Mouse (Mus musculus) forebrain, embryonic 15.5 days (tissue): ENCODE measurements at regions not wholly inside any gene's neighbourhood (a gene's known extent, or its start where the extent isn't known, plus 50 kb on each side); places are given as distances from the start of the nearest gene placed in this dataset.
A peak's percentile ranks its signal among the peaks of the same experiment; 100 is the strongest.
"Not testable (repeated sequence)": the region's sequence is repeated elsewhere in the genome, so short reads cannot be mapped to it uniquely, and the experiment has no call there.

Experiments used
- ATAC-seq: fragments of 200-750 bp; cut with Nextera tagmentation; replicated peaks from 2 replicates; pipeline ENCODE4 v1.8.0; 2017; ENCODE audit warnings: mild to moderate bottlenecking, moderate TSS enrichment, moderate library complexity
- H3K27ac ChIP-seq: fragments of 300-500 bp; sonication (generic); replicated peaks from 2 replicates; pipeline ENCODE4 v1.5.1; 2015; ENCODE audit warnings: mild to moderate bottlenecking, inconsistent platforms
- H3K27me3 ChIP-seq: fragments of 300-500 bp; sonication (generic); 2 replicates; pipeline ENCODE4 v1.6.1; 2015; ENCODE audit warnings: inconsistent platforms
- H3K36me3 ChIP-seq: fragments of 300-500 bp; sonication (generic); 2 replicates; pipeline ENCODE4 v1.6.1; 2015; ENCODE audit warnings: mild to moderate bottlenecking, inconsistent platforms
- H3K4me1 ChIP-seq: fragments of 300-500 bp; sonication (generic); 2 replicates; pipeline ENCODE4 v1.6.1; 2015; ENCODE audit warnings: inconsistent platforms
- H3K4me2 ChIP-seq: fragments of 300-500 bp; sonication (generic); replicated peaks from 2 replicates; pipeline ENCODE4 v1.6.1; 2015; ENCODE audit warnings: mild to moderate bottlenecking, inconsistent platforms
- H3K4me3 ChIP-seq: fragments of 300-500 bp; sonication (generic); 2 replicates; pipeline ENCODE4 v1.5.1; 2015; ENCODE audit warnings: mild to moderate bottlenecking, inconsistent platforms
- H3K9ac ChIP-seq: fragments of 300-500 bp; sonication (generic); replicated peaks from 2 replicates; pipeline ENCODE4 v1.6.1; 2015; ENCODE audit warnings: mild to moderate bottlenecking, inconsistent platforms
- H3K9me3 ChIP-seq: fragments of 300-500 bp; sonication (generic); 2 replicates; pipeline ENCODE4 v1.6.1; 2016; ENCODE audit warnings: inconsistent platforms
- WGBS: fragments of 180-500 bp; shearing (Covaris S2); methylation state at CpG from one replicate; pipeline ENCODE4 v1.1.7; 2015; ENCODE audit warnings: mixed read lengths; 5-methylcytosine and 5-hydroxymethylcytosine counted together

DNA sequence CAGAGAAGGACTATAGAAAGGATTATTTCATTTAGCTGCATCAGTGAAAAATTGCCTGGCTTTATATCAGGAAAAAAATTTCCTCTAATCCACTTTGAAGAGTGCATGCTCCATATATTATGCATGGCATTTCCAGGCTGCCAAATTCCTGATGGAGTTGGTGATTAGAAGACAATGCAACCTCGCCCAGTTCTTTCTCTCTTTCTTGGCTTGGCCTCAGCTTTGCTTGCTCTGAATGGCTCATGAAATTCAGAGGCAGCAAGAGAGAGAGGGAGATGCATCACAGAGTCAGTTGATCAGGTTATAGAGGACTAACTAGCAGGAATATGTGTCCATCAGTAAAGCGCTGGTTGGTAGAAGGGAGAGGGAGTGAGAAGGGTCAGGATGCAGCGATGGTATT lies 335.6 kb upstream of the Igfbp7 start:
- peaks cover 8% of the 10 kb centered on the region; the same call in 1 of the 2 replicates for H3K4me1 ChIP-seq
- no peak overlapping the region for H3K27ac ChIP-seq
- no peaks in the 10 kb centered on the region for H3K9me3 ChIP-seq
- no peaks in the 10 kb centered on the region for H3K36me3 ChIP-seq
- no peak overlapping the region for H3K9ac ChIP-seq
- no peak overlapping the region for H3K4me2 ChIP-seq
- H3K27me3 ChIP-seq = no peaks in the 10 kb centered on the region
- WGBS = 56% methylated on average over 3 of the region's 3 CpGs
- ATAC-seq = peak; percentile 68
- no peak overlapping the region for H3K4me3 ChIP-seq

DNA sequence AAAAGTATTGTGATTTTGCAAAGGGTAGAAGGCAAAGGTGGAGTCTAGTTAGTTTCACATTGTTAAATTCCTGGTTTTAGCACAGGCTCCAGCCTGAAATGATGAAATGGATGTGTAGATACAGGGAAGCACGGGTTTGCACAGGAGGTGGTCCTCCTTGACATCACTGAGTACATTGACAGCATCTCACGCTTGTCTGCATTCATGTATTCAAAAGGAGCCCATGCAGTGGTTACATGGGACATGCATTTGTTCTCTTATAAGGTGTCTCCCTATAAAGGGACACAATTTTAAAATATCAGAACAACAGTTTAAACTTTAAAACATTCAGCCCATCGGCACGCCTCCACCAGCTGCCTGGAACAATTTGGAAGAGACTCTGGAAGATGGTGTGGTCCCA lies 322.4 kb upstream of the Igfbp7 start:
- ATAC-seq, H3K27me3 ChIP-seq, H3K27ac ChIP-seq, H3K9me3 ChIP-seq, H3K9ac ChIP-seq, H3K4me3 ChIP-seq, H3K4me2 ChIP-seq, H3K4me1 ChIP-seq, H3K36me3 ChIP-seq: not testable (repeated sequence)
- WGBS = 71% methylated on average over 4 of the region's 4 CpGs

DNA sequence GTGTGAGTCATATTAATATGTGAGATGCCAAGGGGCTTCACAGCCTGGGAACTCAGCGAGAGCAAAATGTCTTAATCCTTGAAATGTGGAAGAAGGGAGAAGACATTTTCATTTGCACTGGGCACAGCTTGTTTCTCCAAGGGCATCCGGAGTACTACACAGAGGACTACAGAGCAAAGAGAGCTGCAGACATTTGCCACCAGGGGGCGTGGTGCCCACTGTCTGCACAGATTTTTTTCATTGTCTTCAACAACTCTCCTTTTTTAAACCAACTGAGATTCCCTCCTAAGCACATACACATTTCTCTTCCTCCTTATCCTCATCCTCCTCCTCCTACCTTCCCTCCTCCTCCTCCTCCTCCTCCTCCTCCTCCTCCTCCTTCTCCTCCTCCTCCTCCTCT lies 273.8 kb upstream of the Igfbp7 start:
- H3K9me3 ChIP-seq = no peaks in the 10 kb centered on the region
- no peak for ATAC-seq
- H3K4me1 ChIP-seq = no peaks in the 10 kb centered on the region
- no peak overlapping the region for H3K4me2 ChIP-seq
- no peak overlapping the region for H3K4me3 ChIP-seq
- H3K27ac ChIP-seq = no peak overlapping the region
- H3K27me3 ChIP-seq = no peaks in the 10 kb centered on the region
- H3K36me3 ChIP-seq = no peaks in the 10 kb centered on the region
- no peak overlapping the region for H3K9ac ChIP-seq
- 71% methylated on average over 3 of the region's 3 CpGs for WGBS

DNA sequence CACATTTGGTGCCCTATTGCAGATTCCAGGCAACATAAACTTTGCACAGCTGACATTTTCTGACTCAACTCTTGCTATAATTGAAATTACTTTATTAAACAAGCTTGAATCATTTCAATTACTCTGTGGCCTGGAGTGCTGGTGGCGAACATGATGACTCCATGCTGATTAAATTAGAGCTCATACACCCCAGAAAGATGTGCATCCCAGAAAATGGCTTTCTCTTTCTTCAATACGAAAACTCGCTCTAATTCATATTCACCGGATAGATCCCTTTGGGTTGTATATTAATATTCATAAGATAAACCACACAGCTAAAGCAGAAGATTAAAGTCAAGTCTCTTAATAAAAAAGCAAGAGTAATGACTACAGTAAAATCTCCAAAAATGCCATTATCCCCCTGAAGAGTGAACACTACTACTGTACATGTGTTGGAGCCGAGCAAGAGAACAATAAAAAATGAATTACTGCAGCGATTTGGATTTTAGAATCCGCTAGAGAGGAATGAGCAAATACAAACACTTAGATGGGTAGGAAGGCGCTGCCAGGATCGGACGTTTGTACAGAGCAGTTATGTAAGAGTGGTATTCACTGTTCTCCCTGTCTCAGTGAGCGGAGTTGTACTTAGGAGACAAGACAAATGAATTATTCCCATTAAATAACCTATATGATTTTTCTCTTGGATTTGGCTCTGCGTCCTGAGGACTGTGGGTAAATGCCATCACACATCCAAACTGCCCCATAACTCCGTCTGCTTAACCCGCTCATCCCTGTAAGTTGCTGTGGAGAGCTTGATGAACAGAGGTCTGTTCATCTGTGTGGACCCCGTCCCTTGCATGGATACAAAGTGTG lies 264.5 kb upstream of the Igfbp7 start:
- Histone ChIP-seq H3K9ac (no peak overlapping the region), H3K36me3 (no peaks in the 10 kb centered on the region), H3K27ac (no peak overlapping the region), H3K4me1 (no peaks in the 10 kb centered on the region), H3K9me3 (no peaks in the 10 kb centered on the region), H3K4me3 (no peak overlapping the region), H3K4me2 (no peak overlapping the region), H3K27me3 (no peaks in the 10 kb centered on the region)
- ATAC-seq = no peak
- WGBS = 87% methylated on average over 15 of the region's 15 CpGs

- Histone ChIP-seq H3K9ac (no peak overlapping the region), H3K27ac (no peak overlapping the region), H3K9me3 (no peaks in the 10 kb centered on the region), H3K36me3 (no peaks in the 10 kb centered on the region), H3K27me3 (no peaks in the 10 kb centered on the region), H3K4me1 (no peaks in the 10 kb centered on the region), H3K4me3 (no peak overlapping the region), H3K4me2 (no peak overlapping the region)
- no peak for ATAC-seq
- 73% methylated on average over 3 of the region's 3 CpGs for WGBS
These were observed 255.3 kb upstream of the Igfbp7 start for GRCm38 (mm10) chr5:77663096-77663495.

DNA sequence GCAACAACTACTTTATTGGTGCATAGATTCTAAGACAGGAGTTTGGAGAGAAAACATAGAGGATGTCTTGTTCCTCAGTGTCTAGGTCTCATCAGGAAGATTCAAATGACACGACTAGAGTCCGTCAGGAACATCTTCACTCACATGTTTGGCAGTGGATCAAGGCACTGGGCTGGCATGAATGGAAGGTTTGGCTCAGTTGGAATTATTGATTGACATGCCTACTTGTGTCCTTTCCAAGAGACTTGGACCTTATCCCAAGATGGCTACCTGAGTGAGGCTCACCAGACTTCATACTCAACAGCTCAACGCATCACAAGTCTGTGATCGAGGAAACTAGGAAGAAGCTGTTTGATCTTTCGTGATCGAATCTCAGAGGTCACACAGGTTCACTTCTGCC lies 251.2 kb upstream of the Igfbp7 start:
- no peaks in the 10 kb centered on the region for H3K4me1 ChIP-seq
- 76% methylated on average over 6 of the region's 6 CpGs for WGBS
- H3K9me3 ChIP-seq = no peaks in the 10 kb centered on the region
- no peak overlapping the region for H3K27ac ChIP-seq
- no peak overlapping the region for H3K9ac ChIP-seq
- H3K4me2 ChIP-seq = no peak overlapping the region
- H3K36me3 ChIP-seq = no peaks in the 10 kb centered on the region
- H3K4me3 ChIP-seq = no peak overlapping the region
- ATAC-seq = no peak
- no peaks in the 10 kb centered on the region for H3K27me3 ChIP-seq

- H3K4me1 ChIP-seq = 0 out of 2 replicates have a peak, but pooled peaks cover 3% of the 10 kb centered on the region
- H3K4me3 ChIP-seq = no peak overlapping the region
- no peak overlapping the region for H3K9ac ChIP-seq
- no peaks in the 10 kb centered on the region for H3K27me3 ChIP-seq
- H3K4me2 ChIP-seq = no peak overlapping the region
- no peak overlapping the region for H3K27ac ChIP-seq
- H3K36me3 ChIP-seq = no peaks in the 10 kb centered on the region
- WGBS = 45% methylated on average over 5 of the region's 5 CpGs
- ATAC-seq = 0 out of 2 replicates have a peak, but pooled peaks have one; percentile 32
- no peaks in the 10 kb centered on the region for H3K9me3 ChIP-seq
These were observed 236.8 kb upstream of the Igfbp7 start for GRCm38 (mm10) chr5:77644651-77645050.

DNA sequence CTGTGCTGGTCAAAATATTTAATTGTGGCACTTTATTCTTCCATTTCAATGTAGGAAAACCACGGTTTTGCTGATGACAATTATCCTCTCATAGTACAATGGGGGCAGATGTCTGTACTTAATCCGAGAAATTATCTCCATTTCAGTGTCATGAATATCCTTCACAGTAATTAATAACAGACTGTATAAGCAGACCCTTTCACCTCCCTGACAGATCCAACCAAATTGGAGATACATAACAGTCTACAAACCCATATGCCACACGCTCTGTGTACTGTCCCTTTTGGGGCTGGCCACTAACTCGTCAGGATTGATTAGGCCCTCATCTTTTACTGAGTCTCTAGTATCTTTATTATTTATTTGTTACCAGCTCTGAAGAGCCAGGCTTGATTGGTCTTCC lies 212.6 kb upstream of the Igfbp7 start:
- no peaks in the 10 kb centered on the region for H3K9me3 ChIP-seq
- H3K4me3 ChIP-seq = no peak overlapping the region
- WGBS = 55% methylated on average over 4 of the region's 4 CpGs
- H3K4me2 ChIP-seq = no peak overlapping the region
- ATAC-seq = 0 out of 2 replicates have a peak, but pooled peaks have one; percentile 16
- H3K36me3 ChIP-seq = no peaks in the 10 kb centered on the region
- H3K4me1 ChIP-seq = no peaks in the 10 kb centered on the region
- no peaks in the 10 kb centered on the region for H3K27me3 ChIP-seq
- no peak overlapping the region for H3K9ac ChIP-seq
- H3K27ac ChIP-seq = no peak overlapping the region

DNA sequence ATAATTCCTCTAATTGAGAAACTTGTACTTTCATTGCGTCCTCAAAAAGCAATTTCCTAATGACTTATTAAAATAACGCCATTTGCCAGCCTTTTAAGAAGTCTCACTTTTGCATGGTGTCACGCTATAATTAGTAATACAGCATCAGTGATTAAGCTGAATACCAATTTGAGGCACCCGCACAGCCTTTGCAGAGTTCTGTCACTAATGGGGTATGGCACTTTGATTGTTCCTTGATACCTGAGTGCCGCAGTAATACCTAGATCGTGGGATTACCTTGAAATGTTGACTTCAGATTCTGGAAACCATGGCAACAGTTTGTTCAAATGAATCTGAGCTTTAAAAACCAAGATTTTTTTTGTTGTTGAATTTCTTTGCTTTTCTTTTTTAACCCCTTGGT lies 202.7 kb upstream of the Igfbp7 start:
- H3K9me3 ChIP-seq = peaks cover 4% of the 10 kb centered on the region; the same call in 1 of the 2 replicates
- H3K27me3 ChIP-seq = no peaks in the 10 kb centered on the region
- ATAC-seq = 0 out of 2 replicates have a peak, but pooled peaks have one; percentile 51
- WGBS = 45% methylated on average over 6 of the region's 6 CpGs
- no peak overlapping the region for H3K9ac ChIP-seq
- H3K4me2 ChIP-seq = no peak overlapping the region
- no peak overlapping the region for H3K27ac ChIP-seq
- no peaks in the 10 kb centered on the region for H3K36me3 ChIP-seq
- H3K4me1 ChIP-seq = no peaks in the 10 kb centered on the region
- no peak overlapping the region for H3K4me3 ChIP-seq

- 94% methylated on average over 4 of the region's 4 CpGs for WGBS
- ATAC-seq = no peak
- Histone ChIP-seq H3K9me3 (no peaks in the 10 kb centered on the region), H3K9ac (no peak overlapping the region), H3K27me3 (no peaks in the 10 kb centered on the region), H3K36me3 (no peaks in the 10 kb centered on the region), H3K4me1 (no peaks in the 10 kb centered on the region), H3K27ac (no peak overlapping the region), H3K4me2 (no peak overlapping the region), H3K4me3 (no peak overlapping the region)
These were observed 186.9 kb upstream of the Igfbp7 start for GRCm38 (mm10) chr5:77594719-77595118.

- 90% methylated on average over 3 of the region's 3 CpGs for WGBS
- Histone ChIP-seq H3K9ac (no peak overlapping the region), H3K27me3 (no peaks in the 10 kb centered on the region)
These were observed 181.4 kb upstream of the Igfbp7 start for GRCm38 (mm10) chr5:77589252-77589651.

GRCm38 (mm10) chr5:77581702-77582101 lies 173.9 kb upstream of the Igfbp7 start:
- H3K27me3 ChIP-seq = peaks cover 12% of the 10 kb centered on the region; the same call in 1 of the 2 replicates
- peak; percentile 66 for ATAC-seq
- H3K4me3 ChIP-seq = no peak overlapping the region
- H3K27ac ChIP-seq = peak overlapping the region; percentile 74
- H3K4me1 ChIP-seq = peaks cover 17% of the 10 kb centered on the region
- no peaks in the 10 kb centered on the region for H3K9me3 ChIP-seq
- 19% methylated on average over 6 of the region's 6 CpGs for WGBS
- H3K9ac ChIP-seq = no peak overlapping the region
- no peaks in the 10 kb centered on the region for H3K36me3 ChIP-seq
- H3K4me2 ChIP-seq = peak overlapping the region; percentile 30

More at GRCm38 (mm10) chr5:77589252-77589651, 181.4 kb upstream of the Igfbp7 start:
- Histone ChIP-seq H3K4me2 (no peak overlapping the region), H3K4me3 (no peak overlapping the region), H3K27ac (no peak overlapping the region), H3K36me3 (no peaks in the 10 kb centered on the region), H3K4me1 (no peaks in the 10 kb centered on the region), H3K9me3 (no peaks in the 10 kb centered on the region)
- no peak for ATAC-seq
